Mouse (Mus musculus) layer of hippocampus, adult 18-20 months (tissue): ENCODE results near the gene Maged1. TPM values are rescaled to one million over a fixed set of nuclear protein-coding genes. Genes with fewer than 3 reads are reported as not detected.
A peak's percentile ranks its signal among the peaks of the same experiment; 100 is the strongest.

Experiments
- DNase-seq, 2 experiments: peaks; one replicate each; pipeline ENCODE4 v3.0.0; 2022; ENCODE audit warnings: low spot score in 2 of 2
- long read RNA-seq: library from polyadenylated mRNA; stranded (forward); transcript quantifications from one replicate; pipeline ENCODE4 v2.0.0, GENCODE M21; 2021
- total RNA-seq, 2 experiments: library from RNA; stranded (reverse); gene quantifications; 2 replicates each; pipeline ENCODE4 v1.2.3; 2021

The Maged1 gene
- total RNA-seq: 100 to 1,000 TPM; 525 to 550 TPM
- long read RNA-seq, transcript Maged1-201 (13 exons, 2,821 nt): major isoform, 502 of 642 reads
- long read RNA-seq, transcript Maged1-207 (12 exons, 2,884 nt): minor isoform, 47 of 642 reads
- long read RNA-seq, partial matches to known transcripts: 78 of 642 reads
- long read RNA-seq, other reads (novel, unspliced or antisense): 15 of 642 reads

DNA sequence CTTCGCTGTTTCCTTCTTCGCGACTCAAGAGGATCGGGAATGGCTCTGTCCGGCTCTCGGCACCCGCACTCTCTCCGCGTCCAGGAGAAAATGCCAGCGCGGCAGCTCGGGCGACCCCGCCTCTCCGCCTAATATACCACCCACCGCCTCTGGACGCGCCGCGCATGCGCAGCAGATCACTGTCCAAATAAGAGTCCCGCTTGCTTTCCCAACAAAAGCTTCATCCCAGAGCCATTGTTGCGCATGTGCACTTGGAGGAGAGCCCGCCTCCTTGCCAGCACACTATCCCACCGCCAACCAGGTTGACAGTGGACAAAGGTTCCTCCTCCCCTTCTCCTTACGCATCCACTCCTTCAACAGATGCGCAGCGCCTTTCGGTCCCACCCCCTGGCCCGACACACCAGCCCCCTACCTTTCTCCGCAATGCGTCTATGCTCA is at the start of gene Maged1:
Maged1 (minus strand) TSS at position 226 of the 438 bp plus-strand sequence.
- DNase-seq: peak; percentile 89 to 93

DNA sequence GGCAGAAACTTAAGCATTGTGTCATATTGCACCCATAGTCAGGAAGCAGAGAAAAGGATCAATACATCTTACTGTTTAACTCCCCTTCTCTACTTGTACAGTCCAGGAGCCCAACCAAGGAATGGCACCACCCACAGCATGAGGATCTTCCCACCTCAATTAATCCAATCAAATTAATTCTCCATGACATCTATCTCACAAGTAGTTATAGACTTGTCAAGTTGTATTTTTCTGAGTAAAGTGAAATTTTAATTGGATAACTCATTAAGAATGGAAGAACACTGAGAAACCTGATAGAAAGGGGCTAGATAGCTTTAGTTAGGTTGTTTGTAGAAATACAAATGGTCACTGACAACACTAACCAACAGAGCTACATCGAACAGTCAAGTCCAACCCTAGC is 38.3 kb upstream of the Maged1 start:
- DNase-seq: no peak

DNA sequence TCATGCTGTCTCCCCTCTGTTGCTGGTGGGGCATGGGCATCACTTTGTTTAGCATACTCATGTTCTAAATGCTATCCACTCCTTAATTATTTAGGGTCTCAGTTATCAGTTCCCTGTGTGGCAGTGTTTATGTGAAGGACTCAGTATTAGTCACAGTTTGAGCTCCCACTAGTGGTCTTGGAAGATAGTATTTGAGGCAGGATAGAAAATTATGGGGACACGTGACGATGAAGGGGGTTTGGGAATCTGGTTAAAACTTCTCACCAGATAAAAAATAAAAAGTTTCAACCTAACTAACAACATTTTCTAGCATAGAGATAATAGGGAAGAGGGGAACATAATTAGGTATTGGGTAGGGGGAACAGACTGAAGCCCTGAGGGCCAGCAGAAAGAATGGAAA is 22.8 kb upstream of the Maged1 start:
- DNase-seq: no peak

DNA sequence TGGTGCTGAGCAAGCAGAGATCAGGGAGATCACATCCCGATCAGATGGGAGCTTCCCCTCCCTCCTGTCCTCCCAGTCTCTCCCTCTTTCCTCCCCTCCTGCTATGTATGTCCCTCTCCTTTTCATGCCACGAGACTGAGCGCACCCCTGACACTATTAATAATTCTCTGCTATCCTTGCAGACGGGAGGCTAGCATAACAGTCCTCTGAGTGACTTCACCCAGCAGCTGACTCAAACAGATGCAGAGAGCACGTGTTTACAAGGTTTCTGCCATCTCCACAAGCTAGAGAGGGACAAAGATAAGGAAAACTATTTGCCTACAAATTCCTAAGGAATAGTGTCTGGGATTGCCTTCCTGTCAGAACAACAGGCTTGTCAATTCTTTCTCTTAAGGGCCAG is 20.4 kb upstream of the Maged1 start:
- no peak for DNase-seq

DNA sequence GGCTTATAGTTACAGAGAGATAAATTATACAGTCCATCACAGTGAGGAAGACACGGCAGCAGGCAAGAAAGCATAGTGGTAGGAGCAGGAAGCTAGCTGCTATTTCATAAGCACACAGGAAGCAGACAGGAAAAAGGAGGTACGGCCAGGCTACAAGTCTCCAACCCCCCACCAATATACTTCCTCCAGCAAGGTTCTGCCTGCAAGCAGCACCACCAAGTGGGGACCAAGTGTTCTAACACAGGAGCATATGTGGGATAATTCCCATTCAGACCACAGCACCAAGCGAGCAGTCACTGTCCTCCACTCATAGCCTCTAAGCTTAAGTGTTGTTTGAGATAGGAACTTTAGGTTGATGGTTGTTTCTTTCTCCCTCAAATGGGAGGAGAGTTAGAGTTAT is 6.3 kb upstream of the Maged1 start:
- DNase-seq: no peak

DNA sequence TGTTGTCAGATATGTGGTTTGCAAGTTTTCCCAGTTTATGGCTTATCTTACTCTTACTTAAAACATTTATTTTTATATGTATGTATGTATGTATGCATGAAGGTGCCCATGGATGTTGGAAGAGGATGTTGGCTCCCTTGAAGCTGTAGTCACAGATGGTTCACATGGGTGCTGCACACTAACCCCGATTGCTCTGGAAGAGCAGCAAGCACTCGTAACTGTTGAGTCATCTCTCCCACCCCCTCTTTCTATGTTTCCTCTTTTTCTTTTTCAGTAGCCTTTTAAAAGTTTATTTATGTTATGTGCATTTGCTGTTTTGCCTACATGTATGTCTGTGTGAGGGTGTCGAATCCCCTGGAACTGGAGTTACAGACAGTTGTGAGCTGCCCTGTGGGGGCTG is 4.0 kb upstream of the Maged1 start:
- DNase-seq: no peak

DNA sequence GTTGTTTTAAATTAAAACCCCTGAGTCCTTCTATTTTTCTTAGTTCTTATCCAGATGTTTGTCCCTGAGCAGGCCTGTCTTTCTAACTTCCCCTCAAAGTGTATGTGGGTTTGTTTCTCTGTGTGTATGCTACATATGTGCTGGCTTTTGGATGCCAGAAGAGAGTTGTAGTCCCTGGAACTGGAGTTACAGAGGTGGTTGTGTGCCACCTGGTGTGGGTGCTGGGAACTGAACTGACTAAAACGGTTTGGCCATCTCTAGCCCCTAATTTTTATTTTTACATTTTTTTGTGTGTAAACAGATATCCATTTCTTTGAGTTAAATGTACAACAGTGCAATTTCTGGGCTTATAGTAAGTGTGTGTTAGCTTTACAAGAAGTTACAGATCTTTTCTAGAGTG is 3.0 kb upstream of the Maged1 start:
- no peak for DNase-seq

DNA sequence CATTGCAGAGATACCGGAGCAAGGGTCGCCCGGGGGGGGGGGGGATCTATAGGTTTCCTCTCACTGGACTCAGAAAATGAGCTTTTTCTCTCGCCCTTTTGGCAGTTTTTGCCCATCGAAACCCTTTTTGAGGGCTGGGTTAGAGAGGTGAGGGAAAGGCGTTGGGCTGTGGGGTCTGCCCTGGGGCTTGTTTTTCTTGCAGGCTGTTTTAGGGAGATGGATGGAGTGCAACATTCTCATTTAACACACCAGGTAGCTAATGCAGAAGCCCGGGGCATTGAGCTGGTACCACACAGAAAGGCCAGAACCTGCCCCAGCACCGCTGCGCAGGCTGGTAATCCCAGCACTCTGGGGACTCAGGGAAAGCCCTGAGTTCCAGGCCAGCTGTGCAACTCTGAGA is 593 bp upstream of the Maged1 start:
- DNase-seq: no peak

DNA sequence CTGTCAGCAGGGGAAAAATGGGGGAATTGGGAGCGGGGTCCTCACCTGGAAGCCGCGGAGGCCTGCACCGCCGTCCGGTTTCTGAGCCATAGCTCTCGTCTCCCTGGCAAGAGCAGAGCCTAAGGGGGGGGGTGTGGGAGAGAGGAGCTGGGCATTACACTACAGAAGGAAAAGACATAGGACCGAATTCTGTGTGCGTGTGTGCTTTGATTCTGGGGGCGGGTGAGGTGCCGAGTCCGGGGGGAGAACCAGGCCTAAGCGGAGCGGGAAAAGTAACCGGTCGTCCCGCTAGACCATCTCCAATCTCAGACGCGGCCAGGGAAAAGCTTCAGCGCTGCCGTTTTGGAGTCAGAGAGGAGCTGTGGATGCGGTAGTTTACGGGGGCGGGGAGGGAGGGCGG is 737 bp downstream of the Maged1 start:
- DNase-seq: no peak

DNA sequence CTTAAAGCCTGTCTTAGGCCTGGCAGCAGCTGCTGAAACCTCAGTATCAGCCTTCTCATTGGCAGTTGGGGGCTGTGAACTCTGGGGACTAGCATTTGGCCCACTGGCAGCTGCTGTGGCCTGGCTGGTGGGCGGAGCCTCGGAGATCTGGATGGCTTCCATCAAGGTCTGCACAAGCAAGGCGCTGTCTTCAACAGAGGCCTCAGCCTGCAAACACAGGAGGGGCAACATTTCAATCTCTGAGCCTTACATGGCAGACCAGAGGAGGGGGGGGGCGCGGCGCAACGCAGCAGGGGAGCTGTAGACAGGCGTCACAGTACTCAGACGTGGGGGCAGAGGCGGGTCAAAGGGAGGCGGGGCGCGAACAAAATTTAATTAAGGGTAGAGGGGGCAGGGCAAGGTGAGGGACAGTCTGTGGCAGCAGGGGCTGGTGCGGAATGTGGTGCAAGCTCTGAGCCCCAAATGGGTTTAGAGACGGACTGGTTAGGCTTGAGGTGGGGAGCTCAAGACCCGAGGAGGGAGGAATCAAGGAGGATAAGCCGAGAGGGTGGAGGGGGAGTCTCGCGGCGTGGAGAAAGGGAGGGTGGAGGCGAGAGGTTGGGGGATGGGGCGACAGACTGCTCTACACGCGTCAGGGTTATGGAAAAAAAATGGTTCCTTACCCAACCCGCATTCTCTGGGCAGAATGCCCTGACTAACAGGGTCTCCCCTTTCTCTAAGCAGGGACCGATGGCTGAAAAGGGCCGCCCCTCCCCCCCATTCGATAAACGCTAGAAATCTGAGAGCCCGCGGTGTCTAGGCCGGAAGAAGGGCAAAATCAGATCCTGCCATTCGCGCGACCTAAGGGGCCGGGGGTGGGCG is 1.4 kb downstream of the Maged1 start:
- DNase-seq: peak; percentile 20 to 47

DNA sequence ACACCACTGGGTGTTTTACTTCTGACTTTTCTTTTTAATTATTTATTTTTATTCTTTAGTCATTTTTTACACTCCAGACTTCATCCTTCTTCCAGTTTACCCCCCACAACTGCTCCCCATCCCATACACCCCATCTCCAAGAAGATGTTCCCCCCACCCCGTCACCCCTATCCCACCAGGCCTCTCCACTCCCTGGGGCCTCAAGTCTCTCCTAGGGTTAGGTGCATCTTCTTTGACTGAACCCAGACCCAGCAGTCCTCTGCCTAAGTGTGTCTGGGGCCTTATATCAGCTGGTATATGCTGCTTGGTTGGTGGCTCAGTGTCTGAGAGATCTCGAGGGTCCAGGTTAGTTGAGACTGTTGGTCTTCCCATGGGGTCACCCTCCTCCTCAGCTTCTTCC is 7.6 kb downstream of the Maged1 start:
- no peak for DNase-seq

DNA sequence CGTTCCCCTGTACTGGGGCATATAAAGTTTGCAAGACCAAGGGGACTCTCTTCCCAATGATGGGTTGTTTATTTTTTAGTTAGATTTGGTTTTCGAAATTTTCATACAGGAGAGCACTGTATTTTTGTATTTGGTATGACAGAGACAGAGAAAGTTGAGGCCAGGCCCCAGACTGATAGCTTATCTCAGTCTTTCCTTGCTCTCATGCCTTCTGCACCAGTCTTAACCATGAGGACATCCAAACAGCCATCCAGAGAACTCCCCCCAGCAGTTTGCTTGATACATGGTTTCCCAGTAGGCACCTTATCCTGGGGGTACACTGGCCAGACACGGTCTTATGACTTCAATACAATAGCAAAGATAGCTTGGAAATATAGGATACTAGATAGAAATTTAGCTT is 11.6 kb downstream of the Maged1 start:
- DNase-seq: no peak

DNA sequence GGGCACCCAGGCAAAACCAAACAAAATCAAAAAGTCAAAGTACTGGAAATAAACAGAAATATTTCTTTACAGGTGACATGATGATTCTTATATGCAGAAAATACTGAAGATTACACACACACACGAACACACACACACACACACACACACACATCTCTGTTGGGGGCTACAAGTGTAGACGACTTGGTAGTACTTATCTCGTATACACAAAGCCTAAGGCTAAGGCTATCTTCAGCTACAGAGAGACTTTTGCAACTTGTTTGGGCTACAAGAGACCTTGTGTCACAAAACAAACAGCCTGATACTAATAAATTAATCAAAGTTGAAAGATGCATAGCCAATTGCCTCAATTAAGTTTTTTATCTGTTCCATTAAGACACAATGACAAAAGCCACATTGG is 19.8 kb downstream of the Maged1 start:
- no peak for DNase-seq

DNA sequence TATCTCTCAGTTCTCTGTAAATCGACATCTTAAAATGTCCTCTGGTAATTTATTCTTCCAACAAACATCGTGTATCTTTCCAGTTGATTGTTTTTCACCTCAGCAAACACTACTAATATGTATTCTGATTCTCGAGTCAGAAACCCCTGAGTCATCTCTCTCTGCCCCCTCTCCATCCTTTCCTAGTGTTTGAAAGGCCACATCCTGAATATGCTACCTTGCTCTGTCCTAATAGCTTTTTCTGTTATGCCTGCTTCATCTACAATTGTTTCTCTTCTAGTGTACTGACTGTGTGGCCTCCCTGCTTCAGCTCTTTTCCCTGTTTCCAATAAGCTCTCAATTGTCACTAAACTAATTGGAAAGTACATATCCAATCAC is 33.5 kb downstream of the Maged1 start:
- DNase-seq: peak in 1 of 2 experiments; percentile 0

DNA sequence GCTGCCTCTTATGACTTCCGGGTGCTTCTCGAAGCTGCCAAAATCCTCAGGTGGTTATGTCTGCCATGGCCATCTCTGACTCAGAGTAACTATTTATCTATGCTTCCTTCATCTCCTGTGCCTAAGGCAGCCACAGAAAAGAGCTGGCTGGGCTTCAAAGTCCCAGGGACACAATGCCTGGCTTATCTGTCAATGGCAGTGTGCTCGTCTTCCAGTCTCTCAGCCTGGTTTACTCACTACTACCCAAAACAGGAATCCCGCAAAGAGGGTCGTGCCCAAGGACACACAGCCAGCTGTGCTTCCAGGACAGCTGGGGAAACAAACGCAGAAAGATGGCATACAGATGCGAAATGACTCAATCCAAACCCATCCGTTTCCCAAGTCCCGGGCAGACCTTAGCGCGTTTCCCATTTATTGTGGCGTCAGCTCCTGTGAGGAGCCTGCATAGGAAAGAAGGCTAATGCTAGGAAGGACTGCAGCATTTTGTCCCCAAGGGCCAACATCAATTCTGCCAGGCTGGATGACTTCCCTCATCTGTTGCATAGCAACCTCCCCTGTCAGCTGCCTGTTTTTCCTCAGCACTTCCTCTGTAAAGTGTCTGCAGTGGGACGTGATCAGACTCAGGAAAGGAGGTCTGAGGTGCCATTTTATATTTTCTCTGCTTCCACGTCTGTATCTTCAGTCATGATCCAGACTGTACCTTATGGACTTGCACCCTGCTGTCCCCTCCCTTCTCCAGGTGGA is 34.1 kb downstream of the Maged1 start:
- DNase-seq: peak in 1 of 2 experiments; percentile 3

DNA sequence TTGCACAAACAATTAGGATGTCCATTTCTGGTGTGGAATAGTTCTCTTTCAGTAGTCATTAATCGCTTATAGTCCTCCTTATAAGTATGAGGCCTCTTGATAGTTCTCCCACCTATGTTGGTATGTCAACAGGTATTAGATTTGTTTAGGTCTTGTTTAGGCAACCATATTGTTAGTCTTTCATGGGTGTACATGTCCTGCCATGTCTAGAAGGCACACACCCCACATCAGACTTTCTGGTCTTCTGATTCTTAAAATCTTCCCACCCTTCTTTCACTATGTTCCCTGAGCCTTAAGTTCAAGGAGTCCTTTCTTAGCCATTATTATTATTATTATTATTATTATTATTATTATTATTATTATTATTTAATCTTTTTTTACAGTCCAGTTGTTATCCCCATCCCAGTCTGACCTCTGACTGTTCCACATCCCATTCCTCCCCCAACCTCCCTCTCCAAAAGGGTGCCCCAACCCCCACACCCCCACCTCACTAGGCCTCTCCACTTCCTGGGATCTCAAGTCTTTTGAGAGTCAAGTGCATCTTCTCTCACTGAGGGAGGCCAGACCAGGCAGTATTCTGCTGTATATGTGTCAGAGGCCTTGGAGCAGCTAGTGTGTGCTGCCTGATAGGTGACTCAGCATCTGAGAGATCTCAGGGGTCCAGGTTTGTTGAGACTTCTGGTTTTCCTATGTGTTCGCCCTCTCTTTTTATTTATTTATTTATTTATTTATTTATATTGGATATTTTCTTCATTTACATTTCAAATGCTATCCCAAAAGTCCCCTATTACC is 55.7 kb downstream of the Maged1 start:
- no peak for DNase-seq

Other genes starting within 250 kb of the Maged1 start
- gene Fam90a1b, start 175.4 kb downstream of the Maged1 start, total RNA-seq: not detected
- 10 to 100 TPM; 55.2 to 70.4 TPM for gene Apoo, start 175.0 kb downstream of the Maged1 start, total RNA-seq
- gene Gspt2, start 93.9 kb upstream of the Maged1 start, total RNA-seq: 10 to 100 TPM; 37.9 to 41.4 TPM
- gene Zxdb, start 182.4 kb upstream of the Maged1 start, total RNA-seq: 10 to 100 TPM; 20.3 to 20.8 TPM